Mouse (Mus musculus) spleen, adult 2 months (tissue): ENCODE data around the gene Rptor. TPM values are rescaled to one million over a fixed set of nuclear protein-coding genes. Genes with fewer than 3 reads are reported as not detected.

Source experiments
- DNase-seq, 2 experiments: peaks; one replicate each; pipeline versions ENCODE4 v3.0.0 to v3.0.0-alpha.2; 2012 to 2021; ENCODE audit warnings: low spot score in 2 of 2, low read depth in 1 of 2
- H3K27ac ChIP-seq: fragments of 200-500 bp; 2 replicates; pipeline ENCODE4 v1.5.1; 2012; ENCODE audit warnings: low read length, inconsistent platforms; ENCODE audit not compliant: insufficient read depth
- H3K27me3 ChIP-seq: fragments of 200-500 bp; 2 replicates; pipeline ENCODE4 v1.6.1; 2012; ENCODE audit warnings: mild to moderate bottlenecking, moderate library complexity, low read length, inconsistent platforms; ENCODE audit not compliant: control insufficient read depth, insufficient read depth
- H3K36me3 ChIP-seq: fragments of 200-500 bp; 2 replicates; pipeline ENCODE4 v1.6.1; 2012; ENCODE audit warnings: mild to moderate bottlenecking, low read length, inconsistent platforms; ENCODE audit not compliant: control insufficient read depth, insufficient read depth
- H3K4me1 ChIP-seq: fragments of 200-500 bp; 2 replicates; pipeline ENCODE4 v1.6.1; 2011; ENCODE audit warnings: inconsistent platforms; ENCODE audit not compliant: control insufficient read depth, insufficient read depth, insufficient read length
- H3K4me3 ChIP-seq: fragments of 200-500 bp; 2 replicates; pipeline ENCODE4 v1.5.1; 2011; ENCODE audit warnings: mild to moderate bottlenecking, inconsistent platforms; ENCODE audit not compliant: insufficient read depth, insufficient read length; ENCODE audit errors: extremely low read depth
- CTCF ChIP-seq: fragments of 200-500 bp; IDR thresholded peaks from 2 replicates; pipeline ENCODE4 v1.5.1; 2011; ENCODE audit warnings: mild to moderate bottlenecking, inconsistent platforms; ENCODE audit not compliant: insufficient read depth, insufficient read length, insufficient replicate concordance; ENCODE audit errors: extremely low read depth
- POLR2A ChIP-seq: fragments of 200-500 bp; IDR thresholded peaks from 2 replicates; pipeline ENCODE4 v1.6.1; 2011; ENCODE audit warnings: low read depth, low read length, inconsistent platforms
- WGBS: fragments of 180-500 bp; shearing (Covaris S2); methylation state at CpG from one replicate; pipeline ENCODE4 v1.1.7; 2018; 5-methylcytosine and 5-hydroxymethylcytosine counted together
- polyA plus RNA-seq: library from polyadenylated mRNA; depleted of rRNA; stranded (reverse); fragments of >200 nt; gene quantifications from 2 replicates; pipeline ENCODE4 v1.2.3, GENCODE M21; 2012

Rptor gene
- polyA plus RNA-seq, 1 experiment = 18.0 TPM

DNA sequence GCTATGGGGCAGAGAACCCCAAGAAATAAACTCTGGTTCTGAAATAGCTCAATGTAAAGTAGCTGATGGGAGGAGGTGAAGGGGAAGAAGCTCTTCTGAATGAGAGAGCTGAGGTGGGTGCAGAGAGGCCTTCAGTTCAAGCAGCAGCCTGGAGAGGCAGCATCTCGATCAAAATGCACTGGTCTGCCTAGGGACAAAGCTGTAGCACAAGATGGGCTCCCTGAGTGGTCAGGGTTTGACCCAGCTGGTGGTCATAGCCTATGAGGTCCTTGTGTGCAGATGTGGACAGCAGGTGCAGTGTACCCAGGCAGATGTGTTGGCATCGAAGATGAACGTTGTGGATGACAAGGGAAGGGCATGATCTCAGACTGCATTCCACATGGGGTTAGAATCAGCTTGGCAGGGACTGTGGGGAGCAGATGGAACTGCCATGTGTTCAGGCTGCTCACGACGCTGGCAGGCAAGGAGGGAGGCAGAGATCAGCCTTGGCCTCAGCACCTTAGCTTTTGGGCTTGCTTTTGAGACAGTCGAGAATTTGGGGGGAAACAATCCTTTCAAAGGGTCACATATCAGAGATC is 221.5 kb downstream of the Rptor start:
- DNase-seq = no peak
- no peak for TF ChIP-seq CTCF
- TF ChIP-seq POLR2A = no peak
- Histone ChIP-seq H3K4me1 (no peaks in the 10 kb centered on the region), H3K4me3 (no peak overlapping the region), H3K36me3 (peaks cover 3% of the 10 kb centered on the region; the same call in 1 of the 2 replicates), H3K27me3 (no peaks in the 10 kb centered on the region), H3K27ac (no peak overlapping the region)
- 91% methylated on average over 6 of the region's 6 CpGs for WGBS

DNA sequence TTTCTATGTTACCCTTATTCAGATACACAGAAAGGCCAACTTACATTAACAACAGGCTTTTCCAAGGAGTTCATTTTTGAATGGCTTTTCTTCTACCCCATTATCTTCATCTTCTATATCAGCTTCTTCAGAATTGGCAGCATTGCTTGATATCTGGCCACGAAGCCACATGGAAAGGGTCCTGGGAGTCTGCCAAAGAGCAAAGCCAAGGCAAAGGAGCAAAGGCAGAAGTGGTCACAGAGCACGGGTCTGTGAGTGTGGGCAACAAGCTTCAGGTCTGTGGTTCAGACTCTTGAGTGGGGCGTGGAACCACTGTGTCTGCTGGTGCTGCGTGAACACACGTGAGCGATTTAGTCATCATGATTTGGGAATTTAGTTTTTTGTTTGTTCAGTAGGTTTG is 223.1 kb downstream of the Rptor start:
- 71% methylated on average over 6 of the region's 6 CpGs for WGBS
- TF ChIP-seq CTCF (no peak), POLR2A (no peak)
- peaks cover 2% of the 10 kb centered on the region; the same call in 1 of the 2 replicates for H3K36me3 ChIP-seq
- H3K4me1 ChIP-seq = no peaks in the 10 kb centered on the region
- no peak overlapping the region for H3K4me3 ChIP-seq
- no peaks in the 10 kb centered on the region for H3K27me3 ChIP-seq
- no peak for DNase-seq
- H3K27ac ChIP-seq = no peak overlapping the region

- Histone ChIP-seq H3K4me3 (no peak overlapping the region), H3K4me1 (no peaks in the 10 kb centered on the region), H3K36me3 (peaks cover 4% of the 10 kb centered on the region; the same call in 1 of the 2 replicates), H3K27ac (no peak overlapping the region), H3K27me3 (no peaks in the 10 kb centered on the region)
- TF ChIP-seq POLR2A (no peak), CTCF (no peak)
- WGBS = 89% methylated on average over 4 of the region's 4 CpGs
- no peak for DNase-seq
Observed at GRCm38 (mm10) chr11:119826239-119826638, 223.5 kb downstream of the Rptor start.

GRCm38 (mm10) chr11:119829116-119829515 is 226.4 kb downstream of the Rptor start:
- Histone ChIP-seq H3K4me1 (no peaks in the 10 kb centered on the region), H3K27ac (no peak overlapping the region), H3K4me3 (no peak overlapping the region), H3K27me3 (no peaks in the 10 kb centered on the region), H3K36me3 (peaks cover 4% of the 10 kb centered on the region; the same call in 1 of the 2 replicates)
- DNase-seq = no peak
- no peak for TF ChIP-seq CTCF
- TF ChIP-seq POLR2A = no peak
- WGBS = 86% methylated on average over 3 of the region's 3 CpGs

- no peak overlapping the region for H3K27ac ChIP-seq
- TF ChIP-seq CTCF (no peak), POLR2A (no peak)
- H3K4me3 ChIP-seq = no peak overlapping the region
- H3K4me1 ChIP-seq = no peaks in the 10 kb centered on the region
- no peaks in the 10 kb centered on the region for H3K27me3 ChIP-seq
- 95% methylated on average over 7 of the region's 7 CpGs for WGBS
- no peak for DNase-seq
- H3K36me3 ChIP-seq = peaks cover 4% of the 10 kb centered on the region; the same call in 1 of the 2 replicates
Observed at GRCm38 (mm10) chr11:119831682-119832081, 229.0 kb downstream of the Rptor start.

- DNase-seq = no peak
- H3K36me3 ChIP-seq = peaks cover 4% of the 10 kb centered on the region; the same call in 1 of the 2 replicates
- H3K27me3 ChIP-seq = no peaks in the 10 kb centered on the region
- TF ChIP-seq POLR2A = no peak
- no peak for TF ChIP-seq CTCF
- no peak overlapping the region for H3K27ac ChIP-seq
- no peaks in the 10 kb centered on the region for H3K4me1 ChIP-seq
- no peak overlapping the region for H3K4me3 ChIP-seq
Observed at GRCm38 (mm10) chr11:119833311-119833710, 230.6 kb downstream of the Rptor start.
